Mouse (Mus musculus): ENCODE data around the gene 1700012P22Rik. TPM values are rescaled to one million over a fixed set of nuclear protein-coding genes. Genes with fewer than 3 reads are reported as not detected.

Gene 1700012P22Rik
- polyA plus RNA-seq, 1 experiment from 2014 or later: not detected

GRCm38 (mm10) chr4:144430723-144431122, 7.8 kb downstream of the 1700012P22Rik start:
- Histone ChIP-seq H3K4me1 (ENCODE audit: control insufficient read depth, insufficient read depth, low read length) (no peaks in the 10 kb centered on the region), H3K36me3 (ENCODE audit: control insufficient read depth, insufficient read depth, low read length) (no peaks in the 10 kb centered on the region), H3K27me3 (ENCODE audit: control insufficient read depth, insufficient read depth, low read length) (no peaks in the 10 kb centered on the region), H3K9ac (replicated peaks; ENCODE audit: low read length) (no peak overlapping the region), H3K4me2 (ENCODE audit: low read length) (no peak overlapping the region), H3K27ac (replicated peaks; ENCODE audit: low read depth, low read length) (no peak overlapping the region), H3K4me3 (replicated peaks; ENCODE audit: low read depth, low read length) (no peak overlapping the region), H3K9me3 (ENCODE audit: control insufficient read depth, low read length) (peaks cover 7% of the 10 kb centered on the region)
- no peak for DNase-seq
- 83% methylated on average over 2 of the region's 2 CpGs for WGBS
- no peak for ATAC-seq (ENCODE audit: low FRiP score, low TSS enrichment)

- 26% methylated on average over 3 of the region's 3 CpGs for WGBS
- ATAC-seq (ENCODE audit: low FRiP score, low TSS enrichment): no peak
- no peak overlapping the region for H3K27ac ChIP-seq (replicated peaks; ENCODE audit: low read depth, low read length)
Observed at GRCm38 (mm10) chr4:144428868-144429267, 9.7 kb downstream of the 1700012P22Rik start.

GRCm38 (mm10) chr4:144424590-144424989, 14.0 kb downstream of the 1700012P22Rik start:
- WGBS: 73% methylated on average over 5 of the region's 5 CpGs
- DNase-seq (no peak), ATAC-seq (ENCODE audit: low FRiP score, low TSS enrichment) (no peak)

More at GRCm38 (mm10) chr4:144428868-144429267, 9.7 kb downstream of the 1700012P22Rik start:
- H3K4me3 ChIP-seq (replicated peaks; ENCODE audit: low read depth, low read length): no peak overlapping the region
- no peak for DNase-seq
- H3K27me3 ChIP-seq (ENCODE audit: control insufficient read depth, insufficient read depth, low read length): no peaks in the 10 kb centered on the region
- no peak overlapping the region for H3K4me2 ChIP-seq (ENCODE audit: low read length)
- no peak overlapping the region for H3K9ac ChIP-seq (replicated peaks; ENCODE audit: low read length)
- no peaks in the 10 kb centered on the region for H3K36me3 ChIP-seq (ENCODE audit: control insufficient read depth, insufficient read depth, low read length)
- H3K9me3 ChIP-seq (ENCODE audit: control insufficient read depth, low read length): peaks cover 7% of the 10 kb centered on the region
- no peaks in the 10 kb centered on the region for H3K4me1 ChIP-seq (ENCODE audit: control insufficient read depth, insufficient read depth, low read length)

GRCm38 (mm10) chr4:144420644-144421043, 17.9 kb downstream of the 1700012P22Rik start:
- Histone ChIP-seq H3K9ac (replicated peaks; ENCODE audit: low read length) (no peak overlapping the region), H3K27ac (replicated peaks; ENCODE audit: low read depth, low read length) (no peak overlapping the region), H3K4me2 (ENCODE audit: low read length) (no peak overlapping the region), H3K4me1 (ENCODE audit: control insufficient read depth, insufficient read depth, low read length) (no peaks in the 10 kb centered on the region), H3K4me3 (replicated peaks; ENCODE audit: low read depth, low read length) (no peak overlapping the region), H3K27me3 (ENCODE audit: control insufficient read depth, insufficient read depth, low read length) (no peaks in the 10 kb centered on the region), H3K36me3 (ENCODE audit: control insufficient read depth, insufficient read depth, low read length) (no peaks in the 10 kb centered on the region), H3K9me3 (ENCODE audit: control insufficient read depth, low read length) (peaks cover 15% of the 10 kb centered on the region)
- ATAC-seq (ENCODE audit: low FRiP score, low TSS enrichment) (no peak), DNase-seq (no peak)

More at GRCm38 (mm10) chr4:144424590-144424989, 14.0 kb downstream of the 1700012P22Rik start:
- H3K9ac ChIP-seq (replicated peaks; ENCODE audit: low read length): no peak overlapping the region
- H3K36me3 ChIP-seq (ENCODE audit: control insufficient read depth, insufficient read depth, low read length): no peaks in the 10 kb centered on the region
- no peak overlapping the region for H3K27ac ChIP-seq (replicated peaks; ENCODE audit: low read depth, low read length)
- H3K4me3 ChIP-seq (replicated peaks; ENCODE audit: low read depth, low read length): no peak overlapping the region
- H3K4me1 ChIP-seq (ENCODE audit: control insufficient read depth, insufficient read depth, low read length): no peaks in the 10 kb centered on the region
- no peaks in the 10 kb centered on the region for H3K27me3 ChIP-seq (ENCODE audit: control insufficient read depth, insufficient read depth, low read length)
- H3K4me2 ChIP-seq (ENCODE audit: low read length): no peak overlapping the region
- peaks cover 12% of the 10 kb centered on the region for H3K9me3 ChIP-seq (ENCODE audit: control insufficient read depth, low read length)

GRCm38 (mm10) chr4:144408290-144408689, 30.3 kb downstream of the 1700012P22Rik start, which contains the start of gene Pramef12:
Gene Pramef12, minus strand, starts transcription at chr4:144408464.
- no peaks in the 10 kb centered on the region for H3K27me3 ChIP-seq (ENCODE audit: control insufficient read depth, insufficient read depth, low read length)
- DNase-seq (no peak), ATAC-seq (ENCODE audit: low FRiP score, low TSS enrichment) (no peak)
- no peak within 1 kb of the TSS for H3K4me3 ChIP-seq (replicated peaks; ENCODE audit: low read depth, low read length)
- no peak within 1 kb of the TSS for H3K9ac ChIP-seq (replicated peaks; ENCODE audit: low read length)
- no peak within 1 kb of the TSS for H3K27ac ChIP-seq (replicated peaks; ENCODE audit: low read depth, low read length)
- H3K4me1 ChIP-seq (ENCODE audit: control insufficient read depth, insufficient read depth, low read length): no peaks in the 10 kb centered on the region
- WGBS: 88% methylated on average over 9 of the region's 9 CpGs
- no peak within 1 kb of the TSS for H3K4me2 ChIP-seq (ENCODE audit: low read length)
- no peaks in the 10 kb centered on the region for H3K36me3 ChIP-seq (ENCODE audit: control insufficient read depth, insufficient read depth, low read length)
- H3K9me3 ChIP-seq (ENCODE audit: control insufficient read depth, low read length): peaks cover 6% of the 10 kb centered on the region

- Histone ChIP-seq H3K4me2 (ENCODE audit: low read length) (no peak overlapping the region), H3K36me3 (ENCODE audit: control insufficient read depth, insufficient read depth, low read length) (no peaks in the 10 kb centered on the region), H3K4me1 (ENCODE audit: control insufficient read depth, insufficient read depth, low read length) (no peaks in the 10 kb centered on the region), H3K9ac (replicated peaks; ENCODE audit: low read length) (no peak overlapping the region), H3K27ac (replicated peaks; ENCODE audit: low read depth, low read length) (no peak overlapping the region), H3K27me3 (ENCODE audit: control insufficient read depth, insufficient read depth, low read length) (no peaks in the 10 kb centered on the region), H3K4me3 (replicated peaks; ENCODE audit: low read depth, low read length) (no peak overlapping the region), H3K9me3 (ENCODE audit: control insufficient read depth, low read length) (peaks cover 12% of the 10 kb centered on the region)
- WGBS: 62% methylated on average over 3 of the region's 3 CpGs
- ATAC-seq (ENCODE audit: low FRiP score, low TSS enrichment): no peak
- DNase-seq: no peak
Observed at GRCm38 (mm10) chr4:144406261-144406660, 32.3 kb downstream of the 1700012P22Rik start.

GRCm38 (mm10) chr4:144404456-144405086, 34.0 kb downstream of the 1700012P22Rik start:
- no peaks in the 10 kb centered on the region for H3K27me3 ChIP-seq (ENCODE audit: control insufficient read depth, insufficient read depth, low read length)
- H3K9ac ChIP-seq (replicated peaks; ENCODE audit: low read length): no peak overlapping the region
- no peak overlapping the region for H3K4me2 ChIP-seq (ENCODE audit: low read length)
- H3K9me3 ChIP-seq (ENCODE audit: control insufficient read depth, low read length): peaks cover 9% of the 10 kb centered on the region
- no peak overlapping the region for H3K4me3 ChIP-seq (replicated peaks; ENCODE audit: low read depth, low read length)
- DNase-seq (peak; percentile 0), ATAC-seq (ENCODE audit: low FRiP score, low TSS enrichment) (no peak)
- no peaks in the 10 kb centered on the region for H3K4me1 ChIP-seq (ENCODE audit: control insufficient read depth, insufficient read depth, low read length)
- H3K27ac ChIP-seq (replicated peaks; ENCODE audit: low read depth, low read length): no peak overlapping the region
- 9% methylated on average over 17 of the region's 17 CpGs for WGBS
- no peaks in the 10 kb centered on the region for H3K36me3 ChIP-seq (ENCODE audit: control insufficient read depth, insufficient read depth, low read length)

GRCm38 (mm10) chr4:144402712-144403111, 35.9 kb downstream of the 1700012P22Rik start:
- no peak overlapping the region for H3K4me2 ChIP-seq (ENCODE audit: low read length)
- H3K27me3 ChIP-seq (ENCODE audit: control insufficient read depth, insufficient read depth, low read length): no peaks in the 10 kb centered on the region
- no peak for ATAC-seq (ENCODE audit: low FRiP score, low TSS enrichment)
- no peak for DNase-seq
- no peaks in the 10 kb centered on the region for H3K36me3 ChIP-seq (ENCODE audit: control insufficient read depth, insufficient read depth, low read length)
- H3K4me1 ChIP-seq (ENCODE audit: control insufficient read depth, insufficient read depth, low read length): no peaks in the 10 kb centered on the region
- H3K9me3 ChIP-seq (ENCODE audit: control insufficient read depth, low read length): peaks cover 6% of the 10 kb centered on the region; the same call in 1 of the 2 replicates
- H3K27ac ChIP-seq (replicated peaks; ENCODE audit: low read depth, low read length): no peak overlapping the region
- H3K9ac ChIP-seq (replicated peaks; ENCODE audit: low read length): no peak overlapping the region
- whole genome bisulfite sequencing: 88% methylated on average over 4 of the region's 4 CpGs
- H3K4me3 ChIP-seq (replicated peaks; ENCODE audit: low read depth, low read length): no peak overlapping the region

- Histone ChIP-seq H3K4me2 (ENCODE audit: low read length) (no peak overlapping the region), H3K4me3 (replicated peaks; ENCODE audit: low read depth, low read length) (no peak overlapping the region), H3K9ac (replicated peaks; ENCODE audit: low read length) (no peak overlapping the region), H3K27me3 (ENCODE audit: control insufficient read depth, insufficient read depth, low read length) (no peaks in the 10 kb centered on the region), H3K9me3 (ENCODE audit: control insufficient read depth, low read length) (peaks cover 23% of the 10 kb centered on the region), H3K27ac (replicated peaks; ENCODE audit: low read depth, low read length) (no peak overlapping the region), H3K36me3 (ENCODE audit: control insufficient read depth, insufficient read depth, low read length) (no peaks in the 10 kb centered on the region), H3K4me1 (ENCODE audit: control insufficient read depth, insufficient read depth, low read length) (no peaks in the 10 kb centered on the region)
- DNase-seq (no peak), ATAC-seq (ENCODE audit: low FRiP score, low TSS enrichment) (no peak)
- WGBS: 40% methylated on average over 3 of the region's 3 CpGs
Observed at GRCm38 (mm10) chr4:144396316-144396715, 42.3 kb downstream of the 1700012P22Rik start.

Data from midbrain, embryonic 14.5 days (tissue).